Comparison of ENCODE assay signal across 8 mouse cellular contexts in genomic region chr2:18057336-18058145, GRCm38 (mm10). TPM values are rescaled to one million over a fixed set of nuclear protein-coding genes. Genes with fewer than 3 reads are reported as not detected.
DNase-seq lines count a peak whose midpoint lies in the region; ATAC-seq and TF ChIP-seq lines count a peak whose summit lies in the region.

No protein-coding gene starts in this region.

- whole genome bisulfite sequencing in heart, postnatal 0 days = under 1% methylated on average over 48 of the region's 48 CpGs
- WGBS in neural tube, embryonic 13.5 days = under 1% methylated on average over 48 of the region's 48 CpGs

- H3K4me1 ChIP-seq in erythroblast, embryonic 14.5 days (ENCODE audit: control insufficient read depth) = peaks cover 39% of the 10 kb centered on the region
- peaks cover 17% of the 10 kb centered on the region; the same call in 1 of the 2 replicates for H3K4me1 ChIP-seq in heart, postnatal 0 days (ENCODE audit: control insufficient read depth, insufficient read depth)
- H3K4me1 ChIP-seq in neural tube, embryonic 13.5 days (replicated peaks) = peaks cover 46% of the 10 kb centered on the region

- no peak for TF ChIP-seq EP300 in heart, postnatal 0 days (IDR thresholded peaks at IDR 0.05; ENCODE audit: low read depth)

- no peaks in the 10 kb centered on the region for H3K9me3 ChIP-seq in erythroblast, embryonic 14.5 days (ENCODE audit: control insufficient read depth, low read length)
- no peaks in the 10 kb centered on the region for H3K9me3 ChIP-seq in heart, postnatal 0 days (replicated peaks; ENCODE audit: control insufficient read depth, low read length)
- no peaks in the 10 kb centered on the region for H3K9me3 ChIP-seq in neural tube, embryonic 13.5 days

- TF ChIP-seq CTCF in heart, postnatal 0 days (IDR thresholded peaks at IDR 0.05; ENCODE audit: low read depth) = no peak

- peak overlapping the region; percentile 99 for H3K27ac ChIP-seq in heart, postnatal 0 days (ENCODE audit: low read depth)
- peak overlapping the region; percentile 100 for H3K27ac ChIP-seq in neural tube, embryonic 13.5 days (replicated peaks)

- peak overlapping the region; percentile 76 for H3K4me2 ChIP-seq in heart, postnatal 0 days (ENCODE audit: low read depth, low read length)
- H3K4me2 ChIP-seq in neural tube, embryonic 13.5 days = peak overlapping the region; percentile 94

- H3K36me3 ChIP-seq in erythroblast, embryonic 14.5 days (ENCODE audit: control insufficient read depth) = no peaks in the 10 kb centered on the region
- no peaks in the 10 kb centered on the region for H3K36me3 ChIP-seq in heart, postnatal 0 days (replicated peaks; ENCODE audit: control insufficient read depth, insufficient read depth, low read length)
- H3K36me3 ChIP-seq in neural tube, embryonic 13.5 days = no peaks in the 10 kb centered on the region

- peak overlapping the region; percentile 92 for H3K9ac ChIP-seq in heart, postnatal 0 days (replicated peaks; ENCODE audit: low read depth, low read length)
- peak overlapping the region; percentile 93 for H3K9ac ChIP-seq in neural tube, embryonic 13.5 days

- ATAC-seq in heart, postnatal 0 days (ENCODE audit: insufficient read depth, low read depth) = no peak
- peak; percentile 1; the same call in 1 of the 2 replicates for ATAC-seq in neural tube, embryonic 13.5 days (ENCODE audit: low read depth)

- peaks cover 31% of the 10 kb centered on the region for H3K27me3 ChIP-seq in erythroblast, embryonic 14.5 days (ENCODE audit: control insufficient read depth)
- H3K27me3 ChIP-seq in heart, postnatal 0 days (ENCODE audit: control insufficient read depth, insufficient read depth, low read length) = no peaks in the 10 kb centered on the region
- H3K27me3 ChIP-seq in neural tube, embryonic 13.5 days = no peaks in the 10 kb centered on the region

- DNase-seq in B cell, adult 2 months = peak; percentile 75 to 76
- peak; percentile 76 for DNase-seq in adrenal gland, postnatal 14 days
- DNase-seq in heart, postnatal 0 days (ENCODE audit: low spot score) = peak; percentile 68
- DNase-seq in kidney, postnatal 25 days = peak; percentile 65 to 81
- DNase-seq in lung, adult 18-20 months = peak; percentile 73
- peak; percentile 74 for DNase-seq in testis, postnatal 14 days (ENCODE audit: low spot score)

- H3K4me3 ChIP-seq in erythroblast, embryonic 14.5 days (replicated peaks) = peak overlapping the region; percentile 95
- H3K4me3 ChIP-seq in heart, postnatal 0 days (ENCODE audit: low read depth, low read length) = peak overlapping the region; percentile 75
- H3K4me3 ChIP-seq in neural tube, embryonic 13.5 days = peak overlapping the region; percentile 56

RNA-seq across cellular contexts. Expression of gene Mllt10, which starts 2.5 kb away (rescaled TPM):
- 39.1 and 56.4 TPM in 2 replicates for total RNA-seq in adrenal gland, postnatal 14 days (2021)
- polyA plus RNA-seq in erythroblast, embryonic 14.5 days (2012) = 1.3 and 1.5 TPM in 2 replicates
- 14.8 and 25.6 TPM in 2 replicates for total RNA-seq in heart, postnatal 0 days (2014; rRNA removed; ENCODE audit: low replicate concordance)
- 22.1 and 24.8 TPM in 2 replicates for polyA plus RNA-seq in heart, postnatal 0 days (2015; fragmentation: Nextera tagmentation; extraction: Ambion mirVana)
- polyA plus RNA-seq in neural tube, embryonic 13.5 days (2015; fragmentation: Nextera tagmentation; extraction: Ambion mirVana) = 62.3 and 63.1 TPM in 2 replicates

RNA-seq across cellular contexts. Expression of gene Skida1, which starts 8.7 kb away (rescaled TPM):
- 4.5 and 4.8 TPM in 2 replicates for total RNA-seq in adrenal gland, postnatal 14 days (2021)
- polyA plus RNA-seq in erythroblast, embryonic 14.5 days (2012) = not detected in 2 replicates
- 4.4 and 7.1 TPM in 2 replicates for total RNA-seq in heart, postnatal 0 days (2014; rRNA removed; ENCODE audit: low replicate concordance)
- 2.2 and 2.4 TPM in 2 replicates for polyA plus RNA-seq in heart, postnatal 0 days (2015; fragmentation: Nextera tagmentation; extraction: Ambion mirVana)
- 8.2 and 9.2 TPM in 2 replicates for polyA plus RNA-seq in neural tube, embryonic 13.5 days (2015; fragmentation: Nextera tagmentation; extraction: Ambion mirVana)

RNA-seq across cellular contexts. Expression of gene A930004D18Rik, which starts 20.0 kb away (rescaled TPM):
- total RNA-seq in adrenal gland, postnatal 14 days (2021) = 1.7 and 1.8 TPM in 2 replicates
- not detected in 2 replicates for polyA plus RNA-seq in erythroblast, embryonic 14.5 days (2012)
- 3.5 and 7.8 TPM in 2 replicates for total RNA-seq in heart, postnatal 0 days (2014; rRNA removed; ENCODE audit: low replicate concordance)
- polyA plus RNA-seq in heart, postnatal 0 days (2015; fragmentation: Nextera tagmentation; extraction: Ambion mirVana) = 6.9 and 8.4 TPM in 2 replicates
- 8.8 and 12.3 TPM in 2 replicates for polyA plus RNA-seq in neural tube, embryonic 13.5 days (2015; fragmentation: Nextera tagmentation; extraction: Ambion mirVana)
